Mouse (Mus musculus) spleen, adult 18-20 months (tissue): Measurements from ENCODE around the gene Rnf144a.

ENCODE experiments used
- DNase-seq, 2 experiments: peaks; one replicate each; pipeline ENCODE4 v3.0.0; 2022; ENCODE audit warnings: mixed read lengths in 2 of 2

The Rnf144a gene

GRCm38 (mm10) chr12:26367361-26367760, 47.7 kb downstream of the Rnf144a start:
- no peak for DNase-seq

- DNase-seq, result no peak
These were observed 48.7 kb downstream of the Rnf144a start for GRCm38 (mm10) chr12:26366372-26366771.

GRCm38 (mm10) chr12:26365531-26366315, 49.3 kb downstream of the Rnf144a start:
- no peak for DNase-seq

GRCm38 (mm10) chr12:26364822-26365221, 50.2 kb downstream of the Rnf144a start:
- DNase-seq, result no peak

GRCm38 (mm10) chr12:26360946-26361523, 54.0 kb downstream of the Rnf144a start:
- no peak for DNase-seq

GRCm38 (mm10) chr12:26359817-26360216, 55.2 kb downstream of the Rnf144a start:
- DNase-seq, result no peak

- no peak for DNase-seq
These were observed 55.8 kb downstream of the Rnf144a start for GRCm38 (mm10) chr12:26359241-26359640.

GRCm38 (mm10) chr12:26357246-26357645, 57.8 kb downstream of the Rnf144a start:
- no peak for DNase-seq

GRCm38 (mm10) chr12:26356191-26356590, 58.9 kb downstream of the Rnf144a start:
- DNase-seq, result peak in 1 of 2 experiments; percentile 4

GRCm38 (mm10) chr12:26351321-26351720, 63.7 kb downstream of the Rnf144a start:
- no peak for DNase-seq

- DNase-seq, result no peak
These were observed 70.6 kb downstream of the Rnf144a start for GRCm38 (mm10) chr12:26344408-26344807.

- no peak for DNase-seq
These were observed 71.9 kb downstream of the Rnf144a start for GRCm38 (mm10) chr12:26343131-26343530.

GRCm38 (mm10) chr12:26342663-26343062, 72.4 kb downstream of the Rnf144a start:
- no peak for DNase-seq

- no peak for DNase-seq
These were observed 73.0 kb downstream of the Rnf144a start for GRCm38 (mm10) chr12:26342086-26342485.

GRCm38 (mm10) chr12:26340621-26341020, 74.4 kb downstream of the Rnf144a start:
- DNase-seq, result no peak

- no peak for DNase-seq
These were observed 75.2 kb downstream of the Rnf144a start for GRCm38 (mm10) chr12:26339886-26340285.

GRCm38 (mm10) chr12:26339181-26339580, 75.9 kb downstream of the Rnf144a start:
- DNase-seq, result no peak

GRCm38 (mm10) chr12:26333678-26334077, 81.4 kb downstream of the Rnf144a start:
- DNase-seq, result no peak

- no peak for DNase-seq
These were observed 84.0 kb downstream of the Rnf144a start for GRCm38 (mm10) chr12:26331048-26331447.

- DNase-seq, result no peak
These were observed 85.3 kb downstream of the Rnf144a start for GRCm38 (mm10) chr12:26329756-26330155.

GRCm38 (mm10) chr12:26329031-26329675, 85.9 kb downstream of the Rnf144a start:
- no peak for DNase-seq

- DNase-seq, result no peak
These were observed 91.2 kb downstream of the Rnf144a start for GRCm38 (mm10) chr12:26323783-26324364.

- no peak for DNase-seq
These were observed 98.8 kb downstream of the Rnf144a start for GRCm38 (mm10) chr12:26316261-26316660.

- DNase-seq, result peak; percentile 32 to 56
These were observed 100.1 kb downstream of the Rnf144a start for GRCm38 (mm10) chr12:26314959-26315358.
